Mouse (Mus musculus): ENCODE measurements around the gene Dmrtb1. TPM values are rescaled to one million over a fixed set of nuclear protein-coding genes. Genes with fewer than 3 reads are reported as not detected.

Gene Dmrtb1
- polyA plus RNA-seq (2014; fragmentation: Illumina TruSeq; extraction: RNeasy Lipid Tissue Mini Kit (QIAGEN cat#74804); ENCODE audit: low read depth, low replicate concordance), result not detected

GRCm38 (mm10) chr4:107684130-107684529 is at the start of gene Dmrtb1:
TSS of gene Dmrtb1 (minus strand) at chr4:107684230.

Other genes with a start within 250 kb of the Dmrtb1 start
- gene Glis1, start 249.6 kb downstream of the Dmrtb1 start, polyA plus RNA-seq (2014; fragmentation: Illumina TruSeq; extraction: RNeasy Lipid Tissue Mini Kit (QIAGEN cat#74804); ENCODE audit: low read depth, low replicate concordance), result not detected
- 2.3 TPM for gene Lrp8, start 118.0 kb upstream of the Dmrtb1 start, polyA plus RNA-seq (2014; fragmentation: Illumina TruSeq; extraction: RNeasy Lipid Tissue Mini Kit (QIAGEN cat#74804); ENCODE audit: low read depth, low replicate concordance)
- 119 TPM for gene Magoh, start 195.5 kb upstream of the Dmrtb1 start, polyA plus RNA-seq (2014; fragmentation: Illumina TruSeq; extraction: RNeasy Lipid Tissue Mini Kit (QIAGEN cat#74804); ENCODE audit: low read depth, low replicate concordance)
- 10.5 TPM for gene 0610037L13Rik, start 205.6 kb upstream of the Dmrtb1 start, polyA plus RNA-seq (2014; fragmentation: Illumina TruSeq; extraction: RNeasy Lipid Tissue Mini Kit (QIAGEN cat#74804); ENCODE audit: low read depth, low replicate concordance)
- 227 TPM for gene Cpt2, start 239.4 kb upstream of the Dmrtb1 start, polyA plus RNA-seq (2014; fragmentation: Illumina TruSeq; extraction: RNeasy Lipid Tissue Mini Kit (QIAGEN cat#74804); ENCODE audit: low read depth, low replicate concordance)